Comparison of ENCODE assay signal across 14 mouse cellular contexts in genomic region chr11:60003811-60004210, GRCm38 (mm10).
A peak's percentile ranks its signal among the peaks of the same experiment; 100 is the strongest.
DNase-seq lines count a peak whose midpoint lies in the region.
"Had no signal": no experiment of that assay in that cellular context is flagged by ENCODE, and none has a peak within 500 bp of the region (broad histone marks: within the 10 kb centered on the region; RNA-seq: fewer than 3 reads in every experiment).

No protein-coding gene starts in this region.

- DNase-seq in layer of hippocampus, adult 9-11 months, result peak; percentile 9
- DNase-seq in layer of hippocampus, adult 9-10 months (ENCODE audit: low spot score), result no peak
- DNase-seq in right cerebral cortex, adult 18-20 months, result peak; percentile 64
- no peak for DNase-seq in right cerebral cortex, postnatal 14 days
- DNase-seq in 416B (ENCODE audit: low read depth), result peak; percentile 10
- DNase-seq in frontal cortex, postnatal 36 days (ENCODE audit: low spot score in 2 of 2), result peak; percentile 59 to 60
- DNase-seq in c-Kit-positive CD71-positive TER-119-positive erythroid progenitor cells, embryonic 14.5 days (ENCODE audit: low spot score), result no peak
- DNase-seq in T-cell, adult 2 months (ENCODE audit: low spot score), result no peak
- DNase-seq: adrenal gland, postnatal 10 days; cerebellum, adult 18-20 months; cerebellum, postnatal 10 days; gastrocnemius, postnatal 36 days; heart, adult 11 months; heart, postnatal 36 days had no signal

Comparison
In these comparisons a context has a peak if more than half of its experiments do, and no peak if none do; other contexts are left out.
1. DNase-seq: peak in layer of hippocampus, adult 9-11 months (single experiment), right cerebral cortex, adult 18-20 months (single experiment), 416B (single experiment) and frontal cortex, postnatal 36 days (2 of 2); none in layer of hippocampus, adult 9-10 months (single experiment), right cerebral cortex, postnatal 14 days (single experiment), c-Kit-positive CD71-positive TER-119-positive erythroid progenitor cells, embryonic 14.5 days (single experiment) and T-cell, adult 2 months (single experiment).